15 mouse cellular contexts compared by ENCODE assay signal in genomic region chr12:100239807-100240206, GRCm38 (mm10). TPM values are rescaled to one million over a fixed set of nuclear protein-coding genes. Genes with fewer than 3 reads are reported as not detected.
DNase-seq lines count a peak whose midpoint lies in the region; ATAC-seq lines count a peak whose summit lies in the region.
"Had no signal": no experiment of that assay in that cellular context is flagged by ENCODE, and none has a peak within 500 bp of the region (broad histone marks: within the 10 kb centered on the region; RNA-seq: fewer than 3 reads in every experiment).

No protein-coding gene starts in this region.

- no peaks in the 10 kb centered on the region for H3K27me3 ChIP-seq in kidney, embryonic 16.5 days (ENCODE audit: insufficient read depth, low read length)
- H3K27me3 ChIP-seq in midbrain, embryonic 10.5 days (ENCODE audit: low read depth, poor library complexity, severe bottlenecking) = no peaks in the 10 kb centered on the region
- H3K27me3 ChIP-seq in midbrain, embryonic 16.5 days (ENCODE audit: control insufficient read depth, insufficient read depth, low read depth, low read length) = no peaks in the 10 kb centered on the region

- H3K9me3 ChIP-seq in kidney, embryonic 16.5 days (ENCODE audit: low read length) = no peaks in the 10 kb centered on the region
- H3K9me3 ChIP-seq in midbrain, embryonic 10.5 days (replicated peaks) = no peaks in the 10 kb centered on the region
- no peaks in the 10 kb centered on the region for H3K9me3 ChIP-seq in midbrain, embryonic 16.5 days (replicated peaks; ENCODE audit: control insufficient read depth, low read length, poor library complexity, severe bottlenecking)

- peak; percentile 60 for DNase-seq in cerebellum, adult 9-10 months
- DNase-seq in kidney, adult 9 months = peak; percentile 7
- no peak for DNase-seq in midbrain, embryonic 10.5 days (ENCODE audit: low spot score)
- DNase-seq in liver = no peak
- DNase-seq in heart, adult 8-10 months (ENCODE audit: low spot score) = no peak
- DNase-seq: gastrocnemius, postnatal 10 days; heart, postnatal 36 days had no signal

- no peak overlapping the region for H3K27ac ChIP-seq in kidney, embryonic 16.5 days (ENCODE audit: low read length)
- H3K27ac ChIP-seq in midbrain, embryonic 10.5 days (replicated peaks) = peak overlapping the region; percentile 63
- H3K27ac ChIP-seq in midbrain, embryonic 16.5 days (ENCODE audit: low read length) = no peak overlapping the region; the same call in 1 of the 2 replicates
- H3K27ac ChIP-seq: liver, embryonic 14.5 days; stomach, postnatal 0 days had no signal

- ATAC-seq in cerebellum, adult (ENCODE audit: insufficient number of reproducible peaks, low FRiP score, low TSS enrichment) = no peak
- ATAC-seq in kidney, embryonic 16.5 days (ENCODE audit: low FRiP score, low TSS enrichment) = no peak
- ATAC-seq in midbrain, embryonic 16.5 days = no peak
- ATAC-seq: intestine, embryonic 16.5 days had no signal

- no peak overlapping the region for H3K4me3 ChIP-seq in kidney, embryonic 16.5 days (ENCODE audit: low read length)
- H3K4me3 ChIP-seq in midbrain, embryonic 10.5 days = no peak overlapping the region
- H3K4me3 ChIP-seq in midbrain, embryonic 16.5 days (ENCODE audit: low read depth, low read length) = no peak overlapping the region
- H3K4me3 ChIP-seq: myocyte had no signal

- no peaks in the 10 kb centered on the region for H3K36me3 ChIP-seq in kidney, embryonic 16.5 days (ENCODE audit: insufficient read depth, low read length)
- no peaks in the 10 kb centered on the region for H3K36me3 ChIP-seq in midbrain, embryonic 10.5 days
- H3K36me3 ChIP-seq in midbrain, embryonic 16.5 days (ENCODE audit: control insufficient read depth, insufficient read depth, low read length) = no peaks in the 10 kb centered on the region

- H3K4me2 ChIP-seq in kidney, embryonic 16.5 days (replicated peaks; ENCODE audit: low read depth, low read length) = no peak overlapping the region
- no peak overlapping the region for H3K4me2 ChIP-seq in midbrain, embryonic 16.5 days (ENCODE audit: low read length)
- H3K4me2 ChIP-seq: heart, embryonic 11.5 days had no signal

- 54% methylated on average over 6 of the region's 6 CpGs for WGBS in kidney, embryonic 16.5 days
- WGBS in midbrain, embryonic 10.5 days = 92% methylated on average over 6 of the region's 6 CpGs
- WGBS in midbrain, embryonic 16.5 days = 71% methylated on average over 6 of the region's 6 CpGs

- no peaks in the 10 kb centered on the region for H3K4me1 ChIP-seq in kidney, embryonic 16.5 days (ENCODE audit: insufficient read depth, low read length)
- peaks cover 60% of the 10 kb centered on the region for H3K4me1 ChIP-seq in midbrain, embryonic 10.5 days
- H3K4me1 ChIP-seq in midbrain, embryonic 16.5 days (ENCODE audit: control insufficient read depth, insufficient read depth, low read length) = peaks cover 21% of the 10 kb centered on the region

- H3K9ac ChIP-seq in kidney, embryonic 16.5 days (replicated peaks; ENCODE audit: low read length) = no peak overlapping the region
- no peak overlapping the region for H3K9ac ChIP-seq in midbrain, embryonic 16.5 days (ENCODE audit: low read depth, low read length)
- H3K9ac ChIP-seq: liver, embryonic 14.5 days had no signal

RNA-seq across cellular contexts. Expression of gene Calm1, which starts 40.6 kb away (rescaled TPM):
- polyA plus RNA-seq in kidney, embryonic 16.5 days (2015; fragmentation: Nextera tagmentation; extraction: Ambion mirVana) = 1,160 and 1,207 TPM in 2 replicates
- 1,473 and 1,491 TPM in 2 replicates for polyA plus RNA-seq in midbrain, embryonic 10.5 days (2016; fragmentation: Nextera tagmentation; extraction: Ambion mirVana)
- 2,757 and 3,016 TPM in 2 replicates for polyA plus RNA-seq in midbrain, embryonic 16.5 days (2015; fragmentation: Nextera tagmentation; extraction: Ambion mirVana)
- 100 to 1,000 TPM; 183 to 222 (median 211) TPM for total RNA-seq in heart, adult 8-10 months (2022)

Comparison
In these comparisons a context has a peak if more than half of its experiments do, and no peak if none do; other contexts are left out.
1. DNase-seq: peak in cerebellum, adult 9-10 months (single experiment) and kidney, adult 9 months (single experiment); none in midbrain, embryonic 10.5 days (single experiment), liver (single experiment) and heart, adult 8-10 months (single experiment).